Mouse (Mus musculus): ENCODE measurements at regions not wholly inside any gene's neighbourhood (a gene's known extent, or its start where the extent isn't known, plus 50 kb on each side); places are given as distances from the start of the nearest gene placed in this dataset.

DNA sequence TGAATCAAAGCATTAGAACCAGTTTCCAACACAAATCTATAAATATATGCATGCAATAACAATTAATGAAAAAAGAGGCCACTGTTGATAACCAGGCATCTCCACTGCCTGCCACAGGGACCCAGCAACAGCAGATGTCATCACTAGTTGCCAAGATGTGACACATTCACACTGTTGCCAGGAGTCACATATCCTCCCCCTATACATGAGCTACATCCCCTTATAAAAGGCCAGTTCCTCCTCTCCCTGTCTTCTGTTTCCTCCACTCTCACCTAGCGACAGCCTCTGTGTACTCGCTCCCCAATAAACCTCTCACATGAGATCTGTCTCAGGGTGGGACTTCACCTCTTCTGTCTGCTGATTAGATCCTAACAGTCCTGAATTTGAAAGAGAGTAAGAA is 211.4 kb downstream of the Mreg start:
- DNase-seq, result no peak

- DNase-seq, result no peak
Observed at GRCm38 (mm10) chr1:71996828-71997227, 215.3 kb downstream of the Mreg start.

DNA sequence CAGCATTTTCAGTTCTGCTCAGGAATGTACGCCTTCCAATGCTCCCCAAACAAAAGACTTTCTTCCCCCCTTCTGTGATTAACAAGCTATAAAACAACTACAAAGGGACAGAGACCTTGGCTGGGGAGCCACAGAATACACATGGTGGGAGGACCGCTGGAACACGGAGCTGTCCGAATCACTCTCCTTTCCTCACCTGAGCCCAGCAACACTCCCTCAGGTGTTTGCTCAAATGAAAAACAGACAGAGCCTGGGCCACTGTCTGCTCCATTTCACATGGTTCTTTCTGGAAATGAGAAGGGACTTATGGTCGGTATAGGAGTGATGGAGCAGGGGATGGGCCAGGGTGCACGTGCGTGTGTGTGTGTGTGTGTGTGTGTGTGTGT is 215.9 kb downstream of the Mreg start:
- DNase-seq, result no peak

- DNase-seq, result no peak
Observed at GRCm38 (mm10) chr1:71995573-71996233, 216.4 kb downstream of the Mreg start.

DNA sequence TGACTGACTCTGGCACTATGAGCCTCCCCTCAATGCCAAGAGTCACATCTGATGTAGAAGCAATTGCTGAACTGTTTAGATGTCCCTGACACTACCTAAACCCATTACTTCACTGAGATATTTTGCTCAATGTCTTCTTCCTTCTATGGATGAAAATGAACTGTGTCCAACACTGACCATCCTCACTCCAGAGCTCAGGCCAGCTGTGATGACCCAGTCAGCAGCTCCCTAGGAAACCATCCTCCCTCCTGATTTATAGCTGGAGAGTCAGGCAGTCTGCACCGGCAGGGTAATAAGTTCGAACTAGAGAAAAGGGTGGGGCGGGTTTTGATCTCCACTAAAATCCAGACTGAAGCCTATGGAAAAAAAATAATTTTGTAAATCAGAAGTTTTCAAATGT is 221.2 kb downstream of the Mreg start:
- DNase-seq, result no peak

DNA sequence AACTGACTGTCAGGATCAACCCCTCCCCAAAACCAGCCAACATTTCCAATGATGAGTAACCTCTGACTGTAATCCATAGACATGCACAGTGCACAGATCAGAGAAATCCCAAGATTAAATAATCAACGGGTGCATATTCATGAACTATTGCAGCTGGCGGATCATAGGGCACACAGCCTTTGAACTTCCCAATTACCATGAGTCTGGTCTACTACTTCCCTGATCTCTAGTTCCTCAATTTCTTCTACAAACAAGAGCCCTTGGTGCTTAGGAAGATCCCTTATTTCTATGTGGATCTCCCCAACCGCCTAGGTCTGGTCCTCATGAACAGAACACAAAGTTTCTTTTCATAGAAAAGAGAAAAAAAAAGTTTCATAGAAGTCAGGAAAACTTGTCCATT is 224.0 kb downstream of the Mreg start:
- DNase-seq, result no peak

DNA sequence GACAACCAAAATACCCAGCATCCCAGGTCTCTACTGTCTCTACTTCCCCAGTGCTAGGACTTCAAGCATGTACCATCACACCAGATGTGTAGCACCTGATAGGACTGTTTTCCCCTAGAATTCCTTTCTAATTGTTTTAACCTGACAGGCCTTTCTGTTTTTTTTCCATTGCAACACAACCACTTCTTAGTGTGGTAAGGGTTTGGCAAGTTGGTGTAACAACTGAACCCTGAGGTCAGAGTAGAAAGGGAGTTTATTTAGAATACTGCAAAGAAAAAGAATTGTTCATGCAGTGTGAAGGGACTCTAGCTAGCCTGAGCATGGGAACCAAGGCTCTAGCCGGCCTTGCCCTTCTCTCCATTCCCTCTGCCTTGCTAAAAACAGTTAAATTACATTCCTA is 226.1 kb downstream of the Mreg start:
- DNase-seq, result no peak

DNA sequence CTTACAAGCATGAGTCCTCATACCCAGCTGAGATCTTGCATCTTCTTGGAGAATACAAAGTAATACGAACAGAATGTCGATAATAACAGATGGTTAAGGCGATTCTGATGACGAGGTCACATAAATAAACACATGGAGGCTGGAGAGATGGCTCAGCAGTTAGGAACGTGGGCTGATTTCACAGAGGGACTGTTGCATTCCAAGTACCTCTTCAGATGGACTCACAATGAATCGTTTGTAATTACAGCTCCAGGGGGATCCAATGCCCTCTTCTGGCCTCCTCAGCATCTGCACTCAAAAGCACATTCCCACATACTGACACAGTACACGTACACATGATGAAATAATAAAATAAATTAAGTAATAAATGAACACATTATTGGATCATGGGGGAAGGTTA is 228.3 kb downstream of the Mreg start:
- DNase-seq, result no peak

DNA sequence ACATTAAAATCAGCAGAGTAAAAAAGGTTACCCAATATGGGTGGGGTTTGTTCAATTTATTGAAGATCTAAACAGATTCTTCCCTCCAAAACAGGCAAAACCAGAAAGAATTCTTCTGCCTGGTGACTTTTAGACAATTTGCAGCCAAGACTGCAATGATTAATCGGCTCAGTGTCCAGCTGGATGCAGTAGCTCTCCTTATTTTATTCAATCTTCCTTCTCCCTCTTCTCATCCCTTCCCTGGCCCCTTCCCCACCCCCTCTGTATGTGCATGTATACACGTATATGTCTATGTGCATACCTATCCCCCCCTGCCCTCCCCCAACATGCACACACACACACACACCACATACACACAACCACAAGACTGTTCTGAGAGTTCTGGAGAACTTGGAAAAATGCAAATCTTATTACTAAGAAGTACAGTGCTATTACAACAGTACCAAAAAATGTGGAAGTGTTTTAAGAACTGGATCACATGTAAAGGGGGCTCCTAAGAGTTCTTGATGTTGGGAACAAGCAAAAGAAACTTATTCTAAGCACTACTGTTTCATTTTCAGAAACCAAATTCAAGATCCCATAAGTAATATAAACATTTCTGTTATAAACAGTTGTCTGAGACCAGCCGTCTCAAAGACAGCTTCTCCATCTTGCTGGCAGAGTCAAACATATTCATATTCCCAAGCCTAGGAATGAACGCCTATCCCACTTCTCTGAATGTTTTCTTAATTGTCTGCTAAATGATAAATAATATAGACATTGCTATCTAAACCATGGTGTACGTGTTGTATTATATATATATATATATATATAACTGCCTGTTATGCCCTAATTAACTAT is 229.5 kb downstream of the Mreg start:
- no peak for DNase-seq

- no peak for DNase-seq
Observed at GRCm38 (mm10) chr1:71980624-71981023, 231.5 kb downstream of the Mreg start.

DNA sequence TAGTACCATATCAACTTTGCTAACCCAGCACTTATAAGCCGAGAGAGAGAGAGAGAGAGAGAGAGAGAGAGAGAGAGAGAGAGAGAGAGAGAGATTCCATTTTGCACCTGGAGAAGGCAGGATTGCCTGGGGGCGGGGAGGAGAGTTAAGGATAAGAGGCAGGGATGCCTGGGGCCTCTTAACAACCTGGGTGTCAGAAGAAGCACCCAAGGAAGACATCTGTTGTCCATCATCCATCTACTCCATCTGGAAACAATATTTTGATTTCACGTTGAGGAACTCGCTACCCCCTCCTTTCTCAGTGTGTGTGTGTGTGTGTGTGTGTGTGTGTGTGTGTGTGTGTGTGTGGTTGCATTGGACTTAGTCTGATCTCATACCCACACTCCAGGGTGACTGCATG is 232.8 kb downstream of the Mreg start:
- no peak for DNase-seq

GRCm38 (mm10) chr1:71977361-71977760 is 234.7 kb downstream of the Mreg start:
- no peak for DNase-seq

DNA sequence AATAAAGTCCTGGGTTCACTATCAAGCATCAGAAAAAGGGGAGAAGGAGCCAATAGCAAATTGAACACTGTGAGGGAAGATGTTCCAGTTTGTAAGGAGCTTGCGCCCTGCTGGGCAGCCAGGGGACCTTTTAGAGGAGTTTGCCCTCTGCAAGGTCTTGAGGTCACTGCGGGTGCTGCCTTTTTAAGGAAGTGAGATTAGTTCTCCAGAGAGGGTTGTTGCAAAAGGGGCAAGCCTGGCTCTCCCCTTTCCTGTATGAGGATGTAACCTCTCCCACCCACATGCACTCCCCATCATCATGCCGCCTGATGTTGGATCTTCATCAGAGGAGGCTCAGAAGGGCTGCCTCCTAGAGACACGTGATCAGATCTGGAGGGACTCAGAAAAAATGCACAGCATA is 237.4 kb downstream of the Mreg start:
- no peak for DNase-seq

- peak; percentile 78 for DNase-seq
Observed at GRCm38 (mm10) chr1:71971943-71972342, 240.2 kb downstream of the Mreg start.

DNA sequence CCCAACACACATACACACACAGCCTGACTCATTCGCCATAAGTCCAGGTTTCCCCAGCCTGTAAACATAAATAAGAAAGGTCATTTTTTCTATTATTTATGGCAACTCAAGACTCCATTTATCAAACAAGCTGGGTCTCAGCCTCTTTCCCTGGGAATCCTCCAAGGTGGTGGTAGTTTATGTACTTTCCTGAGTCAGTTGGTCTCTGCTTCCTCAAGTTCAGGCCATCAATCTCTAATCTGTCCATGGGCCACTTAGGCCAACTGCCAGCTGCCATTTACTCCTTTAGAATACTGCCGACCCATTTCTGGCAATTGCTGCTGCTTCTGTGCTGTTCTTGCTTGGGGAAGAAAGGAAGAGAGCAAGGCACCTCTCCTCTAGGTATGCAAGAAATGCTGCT is 241.3 kb downstream of the Mreg start:
- no peak for DNase-seq

- no peak for DNase-seq
Observed at GRCm38 (mm10) chr1:71967574-71968104, 244.5 kb downstream of the Mreg start.

- DNase-seq, result no peak
Observed at GRCm38 (mm10) chr1:71964450-71965126, 247.5 kb downstream of the Mreg start.

- no peak for DNase-seq
Observed at GRCm38 (mm10) chr1:71956940-71957339, 255.2 kb downstream of the Mreg start.

DNA sequence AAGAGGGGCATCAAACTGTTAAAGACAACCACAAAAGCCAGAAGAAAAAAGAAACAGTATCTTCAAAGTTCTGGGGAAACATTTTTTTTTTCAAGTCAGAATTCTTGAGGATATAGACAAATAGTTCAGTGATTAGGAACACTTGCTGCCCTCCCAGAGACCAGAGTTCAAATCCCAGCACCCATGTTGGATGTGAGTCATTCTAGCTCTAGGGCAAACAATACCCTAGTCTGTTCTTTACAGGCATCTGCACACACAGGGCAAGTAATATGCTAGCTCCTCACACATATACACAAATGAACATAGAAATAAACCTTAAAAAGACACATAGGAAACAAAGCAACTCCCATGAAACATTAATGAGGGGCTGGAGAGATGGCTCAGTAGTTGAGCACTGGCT is 256.8 kb downstream of the Mreg start:
- no peak for DNase-seq

GRCm38 (mm10) chr1:71953292-71953691 is 258.8 kb downstream of the Mreg start:
- no peak for DNase-seq

DNA sequence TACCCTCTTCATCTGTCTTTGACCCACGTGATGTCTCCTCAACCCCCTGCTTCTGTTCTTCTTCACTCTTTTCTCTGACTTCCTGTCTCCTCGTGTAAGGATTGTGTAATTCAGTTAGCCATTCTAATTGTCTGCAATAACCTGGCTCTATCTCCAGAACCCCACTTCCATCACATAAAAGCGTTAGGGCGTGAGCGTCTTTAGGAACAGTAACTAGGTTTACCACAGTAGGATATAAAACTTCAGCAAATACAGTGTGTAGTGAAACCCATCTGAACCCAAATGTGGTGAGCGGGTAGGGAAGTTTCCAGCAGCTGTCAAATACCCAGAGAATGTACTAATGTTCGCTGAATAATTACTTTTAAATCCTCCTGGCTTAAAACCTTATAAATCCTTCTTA is 262.6 kb downstream of the Mreg start:
- no peak for DNase-seq

DNA sequence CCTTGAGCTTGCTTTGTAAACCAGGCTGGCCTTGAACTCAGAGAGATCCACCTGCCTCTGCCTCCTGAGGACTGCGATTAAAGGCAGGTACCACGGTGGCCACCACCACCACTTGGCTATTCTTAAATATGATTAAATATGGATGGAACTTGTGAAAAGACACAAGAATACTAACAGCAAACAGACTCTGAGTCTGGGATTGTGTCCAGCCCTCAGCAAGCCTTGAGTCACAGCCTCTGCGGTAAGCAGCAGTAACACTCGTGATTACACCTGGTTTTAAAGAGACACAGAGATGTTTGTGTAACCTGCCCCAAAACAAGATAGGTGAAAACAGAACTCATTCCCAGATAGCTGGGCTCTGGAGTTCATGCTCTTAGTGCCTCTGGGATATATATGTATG is 263.4 kb downstream of the Mreg start:
- DNase-seq, result no peak

- DNase-seq, result no peak
Observed at GRCm38 (mm10) chr1:71947506-71947905, 264.6 kb downstream of the Mreg start.
